Mouse (Mus musculus) cerebellum, postnatal 36 days (tissue): ENCODE data around the gene Gtpbp1.

ENCODE experiments used
- DNase-seq, 2 experiments: peaks; one replicate each; pipeline ENCODE4 v3.0.0; 2021 to 2022; ENCODE audit warnings: mixed read lengths in 2 of 2

Gene Gtpbp1

DNA sequence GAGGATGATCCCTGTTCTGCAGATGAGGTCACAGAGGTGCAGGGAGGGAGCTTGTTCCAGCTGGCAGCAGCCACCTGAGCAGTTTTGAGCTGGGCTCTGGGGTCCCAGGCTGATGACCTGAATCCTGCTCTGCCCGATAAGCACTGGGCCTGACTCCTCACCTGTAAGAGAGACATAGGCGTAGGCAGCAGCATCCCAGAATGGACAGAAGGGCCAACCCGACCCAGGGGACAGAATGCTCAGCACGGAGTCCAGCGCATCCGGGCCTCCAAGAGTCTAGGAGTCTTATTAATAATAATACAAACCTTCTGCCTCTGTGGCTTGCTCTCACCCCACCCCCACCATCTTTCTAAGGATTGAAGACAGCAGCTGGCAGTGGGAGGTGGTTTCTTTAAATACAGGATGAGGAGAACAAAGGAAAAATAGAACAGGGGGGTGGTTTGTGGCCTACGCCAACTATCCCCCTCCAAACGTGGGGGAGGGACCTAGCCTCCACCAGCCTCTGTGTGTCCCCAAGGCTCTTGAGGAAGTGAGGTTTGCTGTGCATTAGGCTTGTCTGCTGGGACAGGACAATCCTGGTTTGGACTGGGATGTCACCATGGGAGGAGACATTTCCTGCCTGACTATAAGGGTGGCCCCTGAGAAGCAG, 65.5 kb downstream of the Gtpbp1 start:
- no peak for DNase-seq

DNA sequence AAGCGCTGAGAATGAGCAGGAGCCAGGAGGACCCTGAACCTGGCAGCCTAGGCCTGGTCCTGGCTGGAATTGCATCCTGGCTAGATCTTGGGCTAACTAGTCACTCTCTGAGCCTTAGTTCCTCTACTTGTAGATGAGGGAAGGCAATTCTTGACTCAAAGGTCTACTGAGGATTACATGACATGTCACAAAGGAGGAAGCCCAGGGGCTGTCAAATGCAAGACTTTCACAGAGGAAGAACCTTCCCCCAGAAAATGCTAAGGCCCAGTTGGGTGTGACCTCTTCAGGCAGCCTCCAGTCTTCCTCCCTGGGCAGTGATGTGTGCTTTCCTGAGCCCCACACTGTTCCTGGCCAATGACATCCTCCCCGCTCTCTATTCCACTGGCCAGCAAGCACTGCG, 66.5 kb downstream of the Gtpbp1 start:
- DNase-seq = no peak

DNA sequence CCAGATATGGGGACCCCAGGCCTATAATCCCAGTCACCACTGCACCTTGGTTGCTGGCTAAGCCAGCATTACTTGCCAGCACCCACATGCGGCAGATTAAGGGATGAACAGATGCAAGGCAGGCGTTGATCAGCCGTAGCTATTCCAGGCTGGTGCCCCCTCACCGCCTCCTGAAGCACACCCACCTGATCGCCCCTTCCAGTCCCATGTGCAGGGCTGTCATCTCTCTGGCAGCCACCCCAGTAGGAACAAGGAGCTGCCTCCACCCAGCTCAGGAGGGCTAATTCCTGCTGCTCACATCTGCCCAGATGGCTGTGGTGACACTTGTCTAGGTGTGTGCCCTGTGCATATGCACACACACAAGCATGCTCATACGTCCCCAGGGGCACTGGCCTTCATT, 70.3 kb downstream of the Gtpbp1 start:
- no peak for DNase-seq

DNA sequence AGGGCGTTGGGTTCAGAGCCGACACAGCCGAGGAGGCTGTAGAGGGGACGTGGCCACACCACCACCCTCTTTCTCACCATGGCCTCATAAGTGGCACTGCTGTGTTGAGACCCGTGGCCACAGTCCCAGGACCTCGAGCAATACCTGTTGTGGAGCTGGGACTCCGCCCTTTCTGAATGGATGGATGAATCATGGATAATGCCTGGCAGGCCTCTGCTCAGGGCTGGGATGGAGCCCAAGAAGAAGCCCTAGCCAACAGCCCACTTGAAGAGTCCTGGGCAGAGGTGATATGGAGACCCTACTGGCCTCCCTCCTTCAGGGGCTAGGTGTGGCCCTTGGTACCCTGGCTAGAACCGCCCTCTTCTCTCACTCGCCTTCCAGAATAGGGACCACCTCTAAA, 72.4 kb downstream of the Gtpbp1 start:
- DNase-seq = no peak

GRCm38 (mm10) chr15:79763601-79764246, 73.1 kb downstream of the Gtpbp1 start:
- DNase-seq = peak; percentile 78 to 79

DNA sequence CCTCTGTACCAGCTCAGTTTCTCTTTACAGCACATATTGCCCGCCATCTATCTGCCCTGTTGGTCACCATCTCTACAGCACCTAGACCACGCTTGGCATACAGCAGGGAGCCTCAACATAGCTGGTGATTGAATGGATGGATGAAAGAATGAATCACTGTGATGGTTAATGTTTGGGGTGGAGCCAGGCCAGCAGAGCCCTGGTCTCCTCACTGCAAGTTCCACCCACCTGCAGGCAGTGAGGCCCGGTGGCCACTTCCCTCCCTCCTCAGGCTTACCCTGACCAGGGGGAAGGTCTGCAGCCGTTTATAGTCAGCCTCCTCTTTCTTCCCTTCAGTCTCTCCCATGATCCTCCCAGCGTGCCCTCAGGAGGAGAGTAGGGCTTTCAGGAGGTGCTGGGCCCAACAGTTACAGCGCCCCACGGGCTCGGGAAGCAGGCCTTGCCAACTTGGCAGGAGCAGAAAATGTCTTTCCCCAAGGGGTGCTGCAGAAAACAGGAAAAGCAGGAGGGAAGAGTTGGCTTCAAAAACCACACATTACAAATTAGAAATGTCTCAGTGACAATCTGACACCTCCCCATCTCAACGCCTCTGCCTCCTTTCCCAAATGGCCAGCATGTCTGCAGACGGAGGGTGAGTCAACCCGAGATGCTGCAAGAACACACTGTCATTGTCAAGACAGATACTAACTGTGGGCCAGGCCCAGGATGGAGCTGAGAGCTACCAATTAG, 74.1 kb downstream of the Gtpbp1 start:
- DNase-seq = peak; percentile 60 to 65

DNA sequence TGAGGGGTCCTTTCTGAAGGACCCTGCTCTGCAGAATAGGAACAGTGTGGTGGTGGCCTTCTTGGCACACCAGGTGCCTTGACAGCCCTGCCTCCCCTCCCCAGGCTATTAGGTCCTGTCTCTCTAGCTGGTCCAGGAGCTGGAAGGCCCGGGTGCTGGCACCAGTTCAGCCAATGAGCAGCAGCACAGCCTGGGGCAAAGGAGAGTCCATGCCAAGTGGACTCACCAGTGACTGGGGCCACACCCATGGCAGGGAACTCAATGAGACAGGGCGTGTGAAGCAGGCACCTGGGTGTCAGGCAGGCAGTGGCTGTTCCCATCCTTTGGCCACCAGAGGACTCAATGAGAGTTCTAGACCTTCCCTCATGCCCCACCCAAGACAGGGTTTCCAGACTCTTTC, 74.7 kb downstream of the Gtpbp1 start:
- DNase-seq = peak; percentile 63 to 69

DNA sequence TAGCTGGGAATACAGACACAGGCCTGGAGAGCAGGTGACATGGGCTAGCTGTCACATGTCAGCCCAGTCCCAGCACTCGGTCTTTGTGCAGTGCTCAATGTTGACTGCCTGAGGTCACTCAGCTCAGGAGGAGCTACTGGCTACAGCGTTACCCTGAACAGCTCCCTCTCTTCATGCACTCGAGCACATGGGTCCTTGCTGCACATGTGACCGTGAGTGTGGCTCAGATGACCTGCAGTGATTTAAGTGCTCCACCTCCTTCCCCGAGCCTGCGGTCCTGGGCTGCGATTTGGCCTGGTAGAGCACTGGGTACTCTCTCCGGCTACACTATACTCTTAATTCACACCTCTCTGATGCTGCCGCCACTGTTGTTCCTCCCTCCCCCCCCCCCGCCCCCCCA, 75.5 kb downstream of the Gtpbp1 start:
- peak in 1 of 2 experiments; percentile 40 for DNase-seq

GRCm38 (mm10) chr15:79766586-79767071, 76.0 kb downstream of the Gtpbp1 start:
- peak; percentile 32 to 54 for DNase-seq

- DNase-seq = peak; percentile 43 to 45
Observed at GRCm38 (mm10) chr15:79767327-79767961, 76.8 kb downstream of the Gtpbp1 start.

- no peak for DNase-seq
Observed at GRCm38 (mm10) chr15:79768302-79768701, 77.7 kb downstream of the Gtpbp1 start.

DNA sequence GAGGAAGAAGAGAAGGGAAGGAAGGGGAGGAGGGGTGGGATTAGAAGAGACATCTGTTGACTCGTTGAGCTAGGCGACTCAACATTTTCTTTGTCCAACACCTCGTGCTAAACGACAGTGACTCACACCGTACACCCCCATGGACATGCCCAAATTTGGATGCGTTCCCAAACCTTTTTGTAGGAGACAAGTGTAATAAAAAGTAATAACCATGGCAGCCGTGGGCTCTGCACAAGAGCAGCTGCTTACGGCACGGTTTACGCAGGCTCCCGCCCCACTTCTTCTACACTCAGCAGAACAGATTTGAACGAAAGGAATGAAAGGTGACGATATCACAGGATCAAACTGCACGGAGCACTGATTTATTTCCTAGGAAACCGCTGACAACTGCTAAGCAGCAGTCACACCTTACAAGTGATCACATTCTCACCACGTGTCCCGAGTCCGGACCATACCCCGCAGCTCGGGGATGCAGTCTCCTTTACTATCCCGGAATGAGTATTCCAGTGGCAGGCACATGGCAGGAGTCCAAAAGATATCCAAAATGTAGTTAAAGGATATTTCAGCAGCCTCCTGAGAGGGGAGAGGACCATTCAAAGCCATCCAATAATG, 80.1 kb downstream of the Gtpbp1 start:
- DNase-seq = no peak
